Mouse (Mus musculus) embryonic facial prominence, embryonic 11.5 days (tissue): ENCODE results near the gene Ascl2. TPM values are rescaled to one million over a fixed set of nuclear protein-coding genes. Genes with fewer than 3 reads are reported as not detected.

ENCODE experiments used
- ATAC-seq: fragments of 200-750 bp; cut with Nextera tagmentation; replicated peaks from 2 replicates; pipeline ENCODE4 v1.8.0; 2017; ENCODE audit warnings: low read depth; ENCODE audit not compliant: insufficient number of reproducible peaks, low FRiP score, low TSS enrichment
- DNase-seq: peaks from one replicate; pipeline ENCODE4 v3.0.0-alpha.2; 2015; ENCODE audit warnings: low spot score
- H3K27ac ChIP-seq: fragments of 300-500 bp; sonication (generic); replicated peaks from 2 replicates; pipeline ENCODE4 v1.5.1; 2014; ENCODE audit warnings: mild to moderate bottlenecking, low read depth, low read length, control low read depth
- H3K27me3 ChIP-seq: fragments of 300-500 bp; sonication (generic); 2 replicates; pipeline ENCODE4 v1.6.1; 2014; ENCODE audit warnings: mild to moderate bottlenecking, low read length, moderate library complexity, mixed read lengths; ENCODE audit not compliant: control insufficient read depth, insufficient read depth
- H3K36me3 ChIP-seq: fragments of 300-500 bp; sonication (generic); replicated peaks from 2 replicates; pipeline ENCODE4 v1.6.1; 2014; ENCODE audit warnings: low read depth, mild to moderate bottlenecking, low read length, moderate library complexity, mixed read lengths; ENCODE audit not compliant: control insufficient read depth, insufficient read depth
- H3K4me1 ChIP-seq: fragments of 300-500 bp; sonication (generic); 2 replicates; pipeline ENCODE4 v1.6.1; 2014; ENCODE audit warnings: low read length, mixed read lengths; ENCODE audit not compliant: control insufficient read depth, insufficient read depth
- H3K4me2 ChIP-seq: fragments of 300-500 bp; sonication (generic); 2 replicates; pipeline ENCODE4 v1.6.1; 2014; ENCODE audit warnings: low read depth, mild to moderate bottlenecking, control low read depth, low read length, moderate library complexity
- H3K4me3 ChIP-seq: fragments of 300-500 bp; sonication (generic); 2 replicates; pipeline ENCODE4 v1.5.1; 2014; ENCODE audit warnings: low read depth, low read length, control low read depth
- H3K9ac ChIP-seq: fragments of 300-500 bp; sonication (generic); replicated peaks from 2 replicates; pipeline ENCODE4 v1.6.1; 2014; ENCODE audit warnings: mild to moderate bottlenecking, control low read depth, low read length
- H3K9me3 ChIP-seq: fragments of 300-500 bp; sonication (generic); replicated peaks from 2 replicates; pipeline ENCODE4 v1.6.1; 2016; ENCODE audit warnings: mild to moderate bottlenecking, low read length, inconsistent platforms, mixed read lengths; ENCODE audit not compliant: control insufficient read depth
- WGBS: fragments of 180-500 bp; shearing (Covaris S2); extraction: QIAGEN DNeasy Blood & Tissue Kit; methylation state at CpG from one replicate; pipeline ENCODE4 v1.1.7; 2014; 5-methylcytosine and 5-hydroxymethylcytosine counted together
- polyA plus RNA-seq: library from polyadenylated mRNA; unstranded; fragments of >200 nt; fragmentation: Nextera tagmentation; extraction: Ambion mirVana; gene quantifications from 2 replicates; pipeline ENCODE4 v1.2.1, GENCODE M21; 2014

The Ascl2 gene
- polyA plus RNA-seq, 1 experiment from 2014 or later: 0.94 TPM

DNA sequence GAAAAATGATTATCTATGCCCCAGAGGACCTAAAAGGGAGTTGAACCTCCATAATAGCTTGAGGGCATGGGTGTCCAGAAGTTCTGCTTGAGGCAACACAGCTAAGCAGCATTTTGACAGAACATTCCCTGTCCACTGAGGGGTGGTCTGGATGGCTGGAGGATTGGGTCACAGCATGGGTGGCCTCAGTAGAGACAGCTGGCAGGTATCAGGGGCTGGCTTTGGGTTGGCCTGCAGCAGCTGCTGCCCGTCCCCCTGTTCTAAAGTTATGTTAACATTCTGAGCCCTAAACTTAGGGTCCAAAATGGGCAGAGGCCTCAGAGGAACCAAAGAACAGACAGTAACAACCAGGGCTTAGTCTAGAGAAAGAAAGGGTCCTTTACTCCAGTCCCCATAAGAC is 42.2 kb upstream of the Ascl2 start:
- 79% methylated on average over 1 of the region's 1 CpGs for WGBS
- no peak for DNase-seq
- no peak for ATAC-seq
- Histone ChIP-seq H3K27ac (no peak overlapping the region), H3K36me3 (no peaks in the 10 kb centered on the region), H3K4me2 (no peak overlapping the region), H3K27me3 (no peaks in the 10 kb centered on the region), H3K9me3 (no peaks in the 10 kb centered on the region), H3K4me3 (no peak overlapping the region), H3K9ac (no peak overlapping the region), H3K4me1 (peaks cover 4% of the 10 kb centered on the region)

DNA sequence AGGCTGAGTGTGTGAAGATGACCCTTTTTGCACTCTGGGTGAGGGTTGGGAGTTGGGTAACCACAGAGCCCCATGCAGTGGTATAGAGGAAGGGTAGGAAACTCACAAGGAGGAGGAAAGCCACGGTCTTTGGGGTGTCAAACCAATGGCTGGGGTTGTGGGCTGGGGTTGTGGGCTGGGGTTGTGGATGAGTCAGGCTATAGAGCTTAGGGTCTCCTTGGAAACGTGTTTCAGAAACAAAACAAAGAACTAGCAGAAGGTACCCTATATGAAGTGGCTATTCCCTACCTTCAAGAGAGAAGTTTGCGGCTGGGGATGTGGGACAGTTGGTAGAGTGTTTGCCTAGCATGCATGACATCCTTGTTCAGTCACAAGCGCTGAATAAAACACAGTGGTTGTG is 40.9 kb upstream of the Ascl2 start:
- no peaks in the 10 kb centered on the region for H3K9me3 ChIP-seq
- H3K9ac ChIP-seq: no peak overlapping the region
- no peak overlapping the region for H3K27ac ChIP-seq
- H3K4me3 ChIP-seq: no peak overlapping the region
- no peaks in the 10 kb centered on the region for H3K27me3 ChIP-seq
- no peak overlapping the region for H3K4me2 ChIP-seq
- 87% methylated on average over 4 of the region's 4 CpGs for WGBS
- H3K4me1 ChIP-seq: peaks cover 4% of the 10 kb centered on the region
- ATAC-seq (no peak), DNase-seq (no peak)
- no peaks in the 10 kb centered on the region for H3K36me3 ChIP-seq

DNA sequence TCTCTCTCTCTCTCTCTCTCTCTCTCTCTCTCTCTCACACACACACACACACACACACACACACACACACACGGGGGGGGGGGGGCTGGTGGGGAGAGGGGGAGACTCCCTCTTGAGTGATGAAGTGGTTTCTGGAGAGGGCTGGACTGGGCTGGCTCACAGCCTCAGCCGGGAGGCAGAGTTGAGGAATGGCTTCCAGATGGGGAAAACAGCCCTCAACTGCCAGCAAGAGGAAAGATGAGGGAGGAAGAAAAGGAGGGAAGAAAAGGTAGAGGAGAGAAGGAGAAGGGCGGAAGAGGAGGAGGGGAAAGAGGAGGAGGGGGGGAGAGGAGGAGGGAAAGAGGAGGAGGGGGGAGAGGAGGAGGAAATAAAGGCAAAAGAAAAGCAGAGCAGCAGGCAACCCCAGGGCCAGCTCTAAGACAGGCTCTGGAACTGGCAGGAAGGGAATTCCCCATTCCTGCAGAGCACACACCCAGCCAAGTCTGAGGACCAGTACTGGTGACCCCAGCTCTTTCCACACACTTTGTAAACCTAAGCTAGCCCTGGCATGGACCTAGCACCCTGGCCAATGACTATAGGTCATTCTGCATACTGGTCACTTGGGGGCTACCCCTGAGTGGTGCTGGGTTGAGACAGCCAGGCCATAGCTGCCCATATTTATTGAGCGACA is 40.1 kb upstream of the Ascl2 start:
- peak overlapping the region; percentile 79 for H3K27ac ChIP-seq
- peak overlapping the region; percentile 32; the same call in 1 of the 2 replicates for H3K9ac ChIP-seq
- no peak overlapping the region for H3K4me3 ChIP-seq
- H3K4me2 ChIP-seq: no peak overlapping the region
- WGBS: 50% methylated on average over 3 of the region's 4 CpGs
- no peaks in the 10 kb centered on the region for H3K9me3 ChIP-seq
- no peak for ATAC-seq
- peaks cover 4% of the 10 kb centered on the region for H3K4me1 ChIP-seq
- H3K36me3 ChIP-seq: no peaks in the 10 kb centered on the region
- no peaks in the 10 kb centered on the region for H3K27me3 ChIP-seq
- DNase-seq: peak; percentile 67

DNA sequence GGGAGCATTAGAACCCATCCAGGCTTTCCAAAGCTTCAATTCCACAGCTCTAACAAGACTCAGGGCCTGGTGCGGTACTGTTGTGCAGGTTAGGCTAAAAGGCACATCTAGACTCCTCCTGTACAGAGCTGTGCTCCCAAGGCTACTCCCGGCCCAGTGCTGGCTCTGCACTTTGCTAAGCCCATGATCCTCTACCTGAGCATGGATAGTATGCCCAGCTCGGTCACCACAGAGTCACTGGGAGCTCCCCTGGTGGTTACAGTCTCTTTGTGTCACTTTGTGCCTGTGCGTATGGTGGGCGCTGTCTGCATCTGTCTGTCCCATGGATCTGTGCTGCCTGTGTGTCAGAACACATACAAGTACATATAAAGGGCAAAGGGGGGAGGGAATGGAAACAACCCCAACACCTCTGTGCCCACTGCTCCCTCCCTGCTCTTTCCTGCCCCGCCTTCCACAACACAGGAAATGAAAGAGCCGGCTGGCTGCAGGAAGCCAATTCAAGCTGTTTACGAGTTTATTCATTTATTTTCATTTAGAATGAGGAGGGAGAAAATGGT is 39.4 kb upstream of the Ascl2 start:
- Histone ChIP-seq H3K27me3 (no peaks in the 10 kb centered on the region), H3K4me3 (no peak overlapping the region), H3K27ac (peak overlapping the region; percentile 79), H3K4me1 (peaks cover 4% of the 10 kb centered on the region), H3K4me2 (no peak overlapping the region), H3K9me3 (no peaks in the 10 kb centered on the region), H3K9ac (peak overlapping the region; percentile 15; the same call in 1 of the 2 replicates), H3K36me3 (no peaks in the 10 kb centered on the region)
- ATAC-seq: peak; percentile 32
- 51% methylated on average over 8 of the region's 8 CpGs for WGBS
- DNase-seq: peak; percentile 47

DNA sequence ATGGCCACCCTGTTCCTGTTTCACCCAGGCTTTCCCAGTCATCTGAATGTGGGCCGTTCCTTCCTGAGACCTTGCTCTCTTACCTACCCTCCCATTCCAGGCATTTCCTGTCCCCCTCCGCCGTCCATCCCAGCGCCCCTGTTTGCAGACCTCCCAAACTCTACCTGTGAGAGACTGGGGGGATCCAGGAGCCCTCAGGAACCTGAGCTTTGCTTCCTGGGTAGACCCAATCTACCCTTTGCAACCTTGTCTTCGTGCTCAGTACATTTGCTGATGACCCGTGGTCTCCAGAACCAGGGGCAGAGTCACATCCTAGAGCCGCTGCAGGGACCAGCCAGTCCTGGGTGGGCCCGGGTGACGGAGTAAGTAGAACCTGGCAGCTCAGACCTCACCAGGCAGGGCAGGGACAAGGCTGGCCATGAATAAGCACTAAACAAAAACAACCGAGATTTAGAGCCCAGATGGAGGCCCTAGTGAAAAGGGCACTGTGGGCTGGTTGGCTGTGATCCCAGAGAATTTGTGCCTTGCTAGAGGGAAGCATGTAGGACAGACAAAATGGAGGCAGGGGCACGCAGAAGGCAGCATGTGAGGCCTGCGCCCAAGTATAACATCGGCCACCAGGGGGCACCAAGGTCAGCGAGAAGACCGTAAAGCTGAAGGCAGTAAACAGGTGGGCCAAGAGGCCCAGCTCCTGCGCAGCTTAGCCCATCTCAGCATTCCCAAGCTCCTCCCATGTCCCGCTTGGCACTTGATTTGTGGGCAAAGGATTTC is 38.7 kb upstream of the Ascl2 start:
- Histone ChIP-seq H3K36me3 (no peaks in the 10 kb centered on the region), H3K4me3 (no peak overlapping the region), H3K4me1 (peaks cover 4% of the 10 kb centered on the region), H3K9me3 (no peaks in the 10 kb centered on the region), H3K27ac (peak overlapping the region; percentile 79; the same call in 1 of the 2 replicates), H3K27me3 (no peaks in the 10 kb centered on the region), H3K4me2 (no peak overlapping the region), H3K9ac (peak overlapping the region; percentile 15; the same call in 1 of the 2 replicates)
- peak; percentile 58 for ATAC-seq
- WGBS: 41% methylated on average over 17 of the region's 17 CpGs
- DNase-seq: peak; percentile 94

DNA sequence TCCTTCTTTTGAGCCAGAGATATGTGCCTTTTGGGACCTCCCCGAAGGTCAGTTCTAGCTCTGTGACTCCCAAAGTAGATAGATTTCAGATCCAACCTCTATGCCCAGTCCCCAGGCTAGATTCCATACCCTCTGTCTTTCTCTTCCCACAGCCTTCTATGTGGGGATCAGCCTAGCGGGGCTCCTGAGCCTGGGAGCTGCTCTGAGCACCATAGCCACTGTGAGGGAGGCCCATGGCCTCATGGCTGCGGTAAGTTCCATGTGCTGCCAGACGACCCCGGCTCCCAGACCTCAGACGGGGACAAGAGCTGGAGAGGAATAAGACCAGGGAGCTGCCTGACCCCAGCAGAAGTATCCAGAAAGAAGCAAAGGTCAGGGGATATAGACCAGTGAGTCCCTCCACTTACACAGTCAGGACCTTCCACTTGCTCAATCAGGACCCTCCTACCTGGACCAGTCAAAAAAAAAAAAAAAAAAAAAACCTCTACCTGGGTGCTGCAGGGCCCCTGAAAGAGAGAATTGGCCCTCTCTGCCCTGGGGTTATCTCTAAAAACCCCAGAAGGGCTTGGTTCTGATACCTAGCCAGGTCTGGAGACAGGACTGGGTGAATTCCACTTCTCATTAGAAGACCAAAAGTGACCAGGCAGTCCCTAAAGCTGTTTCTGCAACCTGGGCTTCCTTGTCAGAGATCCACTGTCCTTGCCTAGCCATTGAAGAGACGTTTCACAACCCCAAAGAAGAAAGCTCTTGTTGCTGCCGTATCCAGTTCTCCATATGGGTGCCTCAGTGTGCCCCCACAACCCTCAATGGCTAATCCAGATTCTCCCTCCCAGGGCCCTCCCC is 37.9 kb upstream of the Ascl2 start:
- no peak overlapping the region for H3K27ac ChIP-seq

DNA sequence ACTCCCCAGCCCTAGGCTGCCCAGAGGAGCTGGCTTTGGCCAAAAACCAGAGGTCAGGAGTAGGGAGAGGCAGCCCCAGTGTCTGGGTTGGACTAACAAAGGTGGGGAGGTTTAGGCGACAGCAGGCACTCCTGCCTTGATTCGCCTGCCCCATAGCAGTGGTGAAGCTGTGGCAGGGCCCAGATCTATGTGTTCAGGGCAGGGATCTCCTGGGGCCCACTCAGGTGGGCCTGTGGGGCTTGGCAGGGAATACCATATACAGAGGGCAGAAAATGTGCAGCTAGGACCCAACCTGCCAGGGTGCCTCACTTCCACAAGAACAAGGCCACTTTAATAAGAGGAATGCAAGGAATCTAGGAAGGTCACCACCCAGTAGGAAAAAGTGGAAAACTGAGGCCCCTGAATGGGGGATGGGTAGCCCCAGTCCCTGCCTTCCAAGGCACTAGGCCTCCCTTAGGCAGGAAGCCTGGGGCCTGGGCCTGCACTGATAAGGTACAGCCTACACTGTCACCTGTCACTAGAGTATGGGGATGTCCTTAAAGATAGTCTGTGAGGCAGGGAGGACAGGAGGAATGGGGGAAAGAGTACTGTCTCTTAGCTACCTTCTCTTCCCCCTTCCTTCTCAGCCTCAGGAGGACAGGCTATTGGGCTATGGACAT is 37.2 kb upstream of the Ascl2 start:
- H3K9me3 ChIP-seq: no peaks in the 10 kb centered on the region
- H3K4me3 ChIP-seq: no peak overlapping the region
- H3K36me3 ChIP-seq: no peaks in the 10 kb centered on the region
- no peak overlapping the region for H3K9ac ChIP-seq
- H3K4me1 ChIP-seq: peaks cover 4% of the 10 kb centered on the region
- WGBS: 79% methylated on average over 2 of the region's 2 CpGs
- H3K4me2 ChIP-seq: no peak overlapping the region
- no peak overlapping the region for H3K27ac ChIP-seq
- no peaks in the 10 kb centered on the region for H3K27me3 ChIP-seq
- ATAC-seq: no peak
- DNase-seq: no peak

More for the DNA sequence above, 37.9 kb upstream of the Ascl2 start:
- no peak overlapping the region for H3K4me2 ChIP-seq
- no peak for DNase-seq
- no peak for ATAC-seq
- no peak overlapping the region for H3K4me3 ChIP-seq
- no peaks in the 10 kb centered on the region for H3K36me3 ChIP-seq
- H3K4me1 ChIP-seq: peaks cover 4% of the 10 kb centered on the region
- no peaks in the 10 kb centered on the region for H3K27me3 ChIP-seq
- no peaks in the 10 kb centered on the region for H3K9me3 ChIP-seq
- H3K9ac ChIP-seq: no peak overlapping the region
- WGBS: 86% methylated on average over 8 of the region's 8 CpGs
